Mouse (Mus musculus) adrenal gland, postnatal 14 days (tissue): ENCODE measurements around the gene Gm20388. TPM values are rescaled to one million over a fixed set of nuclear protein-coding genes. Genes with fewer than 3 reads are reported as not detected.

Experiments
- DNase-seq: peaks from one replicate; pipeline ENCODE4 v3.0.0; 2021; ENCODE audit warnings: mixed read lengths
- total RNA-seq: library from RNA; stranded (reverse); gene quantifications from 2 replicates; pipeline ENCODE4 v1.2.3, GENCODE M21; 2021

Gm20388 gene
- total RNA-seq, 1 experiment from 2014 or later, result 17.6 TPM

- DNase-seq, result peak; percentile 54
Measured at GRCm38 (mm10) chr8:121990506-121991255, 2080.0 kb downstream of the Gm20388 start.

- no peak for DNase-seq
Measured at GRCm38 (mm10) chr8:121991611-121992010, 2081.0 kb downstream of the Gm20388 start.

- no peak for DNase-seq
Measured at GRCm38 (mm10) chr8:121992911-121993310, 2082.3 kb downstream of the Gm20388 start.

GRCm38 (mm10) chr8:121995112-121995511 is 2084.5 kb downstream of the Gm20388 start:
- DNase-seq, result no peak

GRCm38 (mm10) chr8:121995895-121996294 is 2085.3 kb downstream of the Gm20388 start:
- DNase-seq, result no peak

GRCm38 (mm10) chr8:121998631-121999030 is 2088.0 kb downstream of the Gm20388 start:
- peak; percentile 34 for DNase-seq

GRCm38 (mm10) chr8:121999211-121999610 is 2088.6 kb downstream of the Gm20388 start:
- peak; percentile 59 for DNase-seq

GRCm38 (mm10) chr8:122001339-122002115 is 2090.9 kb downstream of the Gm20388 start:
- DNase-seq, result no peak

- peak; percentile 28 for DNase-seq
Measured at GRCm38 (mm10) chr8:122003646-122004045, 2093.0 kb downstream of the Gm20388 start.

- no peak for DNase-seq
Measured at GRCm38 (mm10) chr8:122004131-122004530, 2093.5 kb downstream of the Gm20388 start.

- DNase-seq, result no peak
Measured at GRCm38 (mm10) chr8:122005422-122006204, 2095.0 kb downstream of the Gm20388 start.

GRCm38 (mm10) chr8:122006688-122007484 is 2096.2 kb downstream of the Gm20388 start:
- no peak for DNase-seq

GRCm38 (mm10) chr8:122008395-122008794 is 2097.8 kb downstream of the Gm20388 start:
- no peak for DNase-seq

GRCm38 (mm10) chr8:122010638-122011037 is 2100.0 kb downstream of the Gm20388 start:
- no peak for DNase-seq

- no peak for DNase-seq
Measured at GRCm38 (mm10) chr8:122011066-122011588, 2100.5 kb downstream of the Gm20388 start.

GRCm38 (mm10) chr8:122014606-122015005 is 2104.0 kb downstream of the Gm20388 start:
- DNase-seq, result no peak

GRCm38 (mm10) chr8:122018046-122018831 is 2107.6 kb downstream of the Gm20388 start:
- peak; percentile 60 for DNase-seq

- DNase-seq, result no peak
Measured at GRCm38 (mm10) chr8:122019162-122019561, 2108.5 kb downstream of the Gm20388 start.

GRCm38 (mm10) chr8:122020050-122020771 is 2109.6 kb downstream of the Gm20388 start:
- DNase-seq, result no peak

- DNase-seq, result peak; percentile 28
Measured at GRCm38 (mm10) chr8:122021725-122022124, 2111.1 kb downstream of the Gm20388 start.
